Mouse (Mus musculus): Measurements from ENCODE around the gene Slit2. TPM values are rescaled to one million over a fixed set of nuclear protein-coding genes. Genes with fewer than 3 reads are reported as not detected.
A peak's percentile ranks its signal among the peaks of the same experiment; 100 is the strongest.

The Slit2 gene
- polyA plus RNA-seq, 1 experiment, result 26.2 TPM

DNA sequence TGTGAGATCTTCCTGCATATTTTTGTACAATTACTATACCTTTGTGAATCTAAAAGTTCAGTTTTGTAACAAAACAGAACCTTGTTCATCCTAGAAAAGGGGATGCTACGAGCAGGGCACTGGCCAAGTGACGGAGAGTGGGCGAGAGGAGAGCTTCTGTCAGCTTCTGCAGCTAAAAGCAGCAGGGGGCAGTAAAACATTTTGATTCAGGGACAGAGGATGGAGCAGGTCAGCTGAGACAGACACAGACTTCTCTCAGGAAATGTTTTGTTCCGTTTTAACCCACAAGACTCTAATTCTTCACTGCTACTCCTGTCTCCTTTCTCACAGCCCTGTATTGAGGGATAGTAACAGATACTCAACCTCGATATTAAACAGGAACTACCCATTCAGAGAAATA lies 55.1 kb downstream of the Slit2 start:
- 33% methylated on average over 5 of the region's 5 CpGs for WGBS
- no peak for DNase-seq
- no peaks in the 10 kb centered on the region for H3K4me1 ChIP-seq (ENCODE audit: control insufficient read depth, insufficient read depth, low read length)
- H3K4me3 ChIP-seq (replicated peaks; ENCODE audit: extremely low read depth, low read depth, low read length), result no peak overlapping the region
- TF ChIP-seq CTCF (IDR thresholded peaks at IDR 0.05; ENCODE audit: insufficient read depth, low read length) (peak; percentile 38; the same call in 1 of the 2 replicates), POLR2A (IDR thresholded peaks at IDR 0.05; ENCODE audit: borderline replicate concordance, extremely low read depth, low read depth, low read length) (no peak)

DNA sequence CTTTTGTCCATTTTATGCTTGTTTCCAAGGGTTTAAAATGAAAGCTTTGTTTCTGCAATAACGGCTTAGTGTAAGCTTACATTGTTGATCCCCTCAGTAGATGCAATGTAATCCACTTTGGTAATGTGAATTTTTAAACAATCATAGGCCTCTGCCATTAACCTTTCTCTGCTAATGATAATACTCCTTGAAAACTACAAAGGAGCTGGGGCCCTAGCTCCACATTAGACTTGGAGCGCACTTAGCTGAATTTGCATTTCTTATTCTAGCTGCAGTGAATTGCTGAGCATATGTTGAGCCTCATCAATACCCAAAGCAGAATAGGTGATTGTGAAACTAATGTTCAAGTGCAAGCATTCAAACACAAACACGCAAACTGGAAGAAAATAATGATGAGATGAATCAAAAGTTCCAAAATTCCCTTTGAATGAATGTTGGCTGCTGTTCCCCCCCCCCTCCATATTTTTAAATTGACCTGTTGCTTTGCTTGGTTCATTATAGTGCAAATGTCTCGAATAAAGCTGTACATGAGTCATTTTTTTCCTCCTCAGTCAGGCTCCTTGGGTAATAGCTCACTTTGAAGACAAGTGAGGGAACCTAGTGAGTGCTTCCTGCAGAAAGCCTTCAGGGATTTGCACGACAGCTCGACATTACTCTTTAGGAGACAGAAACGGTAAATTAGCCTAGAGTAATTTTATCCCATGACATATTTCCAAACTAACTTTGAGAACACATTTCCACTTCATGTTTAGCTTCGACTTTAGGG lies 66.2 kb downstream of the Slit2 start:
- TF ChIP-seq CTCF (IDR thresholded peaks at IDR 0.05; ENCODE audit: insufficient read depth, low read length), result no peak
- TF ChIP-seq POLR2A (IDR thresholded peaks at IDR 0.05; ENCODE audit: borderline replicate concordance, extremely low read depth, low read depth, low read length), result no peak
- no peak for DNase-seq
- Histone ChIP-seq H3K4me1 (ENCODE audit: control insufficient read depth, insufficient read depth, low read length) (no peaks in the 10 kb centered on the region), H3K4me3 (replicated peaks; ENCODE audit: extremely low read depth, low read depth, low read length) (no peak overlapping the region)
- 59% methylated on average over 8 of the region's 8 CpGs for WGBS

DNA sequence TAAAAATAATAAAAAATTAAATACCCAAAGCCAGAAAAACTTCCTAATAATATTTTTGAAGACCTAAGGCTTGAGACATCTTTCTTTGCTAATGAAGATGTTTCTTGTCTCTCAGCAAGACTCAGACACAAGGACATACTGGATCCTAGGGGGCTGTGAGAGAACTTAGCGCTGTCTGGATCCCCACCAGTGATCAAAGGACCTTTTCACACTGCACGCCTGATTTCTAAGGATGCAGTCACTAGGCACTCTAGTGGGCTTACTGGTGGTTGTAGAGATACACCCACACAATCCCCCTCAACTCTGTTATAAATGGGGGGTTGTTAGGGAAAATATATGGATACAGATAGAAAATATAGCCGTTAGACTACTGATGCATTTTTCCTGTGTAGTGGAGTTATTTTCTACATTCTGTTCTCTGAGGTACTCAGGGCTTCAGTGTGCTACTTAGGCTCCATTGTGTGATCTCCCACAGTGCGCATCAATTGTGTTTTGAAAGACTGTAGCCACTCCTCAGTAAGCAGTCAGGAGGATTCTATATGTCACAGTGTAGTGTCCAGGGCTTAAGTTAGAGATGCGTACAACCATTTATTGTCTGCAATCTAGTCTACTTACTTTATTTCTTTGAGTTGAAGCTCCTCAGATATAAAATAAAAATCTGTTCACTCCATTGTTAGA lies 67.8 kb downstream of the Slit2 start:
- TF ChIP-seq POLR2A (IDR thresholded peaks at IDR 0.05; ENCODE audit: borderline replicate concordance, extremely low read depth, low read depth, low read length) (no peak), CTCF (IDR thresholded peaks at IDR 0.05; ENCODE audit: insufficient read depth, low read length) (no peak)
- DNase-seq, result no peak
- WGBS, result 88% methylated on average over 5 of the region's 5 CpGs
- H3K4me3 ChIP-seq (replicated peaks; ENCODE audit: extremely low read depth, low read depth, low read length), result no peak overlapping the region
- H3K4me1 ChIP-seq (ENCODE audit: control insufficient read depth, insufficient read depth, low read length), result no peaks in the 10 kb centered on the region

DNA sequence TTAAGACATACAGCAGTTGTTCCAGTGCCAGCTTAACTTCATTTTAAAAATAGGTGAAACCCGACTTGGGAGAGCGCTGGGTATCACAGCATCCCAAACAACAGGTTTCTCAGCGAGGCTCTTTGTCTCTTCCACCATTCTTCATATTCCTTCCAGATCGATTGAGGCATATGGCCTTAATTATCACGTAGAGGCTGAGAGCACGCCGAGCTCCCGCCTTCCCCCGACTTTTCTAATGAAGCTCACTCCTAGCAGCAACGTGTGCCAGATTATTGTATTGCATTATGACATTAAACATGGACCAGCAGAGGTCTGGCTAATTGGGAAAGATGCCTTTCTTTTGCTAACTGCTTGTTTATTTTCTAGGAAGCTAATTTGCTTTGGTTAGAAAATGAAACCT lies 75.7 kb downstream of the Slit2 start:
- no peak for DNase-seq
- no peak overlapping the region for H3K4me3 ChIP-seq (replicated peaks; ENCODE audit: extremely low read depth, low read depth, low read length)
- no peak for TF ChIP-seq POLR2A (IDR thresholded peaks at IDR 0.05; ENCODE audit: borderline replicate concordance, extremely low read depth, low read depth, low read length)
- TF ChIP-seq CTCF (IDR thresholded peaks at IDR 0.05; ENCODE audit: insufficient read depth, low read length), result no peak
- H3K4me1 ChIP-seq (ENCODE audit: control insufficient read depth, insufficient read depth, low read length), result no peaks in the 10 kb centered on the region
- WGBS, result 72% methylated on average over 10 of the region's 10 CpGs

DNA sequence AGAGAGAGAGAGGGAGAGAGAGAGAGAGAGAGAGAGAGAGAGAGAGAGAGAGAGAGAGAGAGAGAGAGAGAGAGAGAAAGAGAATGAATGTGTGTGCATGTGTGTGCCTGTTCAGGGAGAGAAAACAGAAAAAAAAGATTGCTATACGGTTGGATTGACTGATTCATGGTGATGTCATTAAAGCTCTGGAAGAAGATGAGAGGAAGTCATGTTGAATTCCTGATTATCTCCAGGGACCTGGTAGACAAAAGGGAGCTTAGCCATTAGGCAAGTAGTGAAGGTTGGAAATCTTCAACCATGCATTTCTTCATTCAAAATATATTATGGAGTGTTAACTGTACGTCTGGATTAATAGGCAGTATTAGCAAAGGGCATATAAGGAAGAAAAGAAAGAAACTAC lies 77.8 kb downstream of the Slit2 start:
- TF ChIP-seq POLR2A (IDR thresholded peaks at IDR 0.05; ENCODE audit: borderline replicate concordance, extremely low read depth, low read depth, low read length) (no peak), CTCF (IDR thresholded peaks at IDR 0.05; ENCODE audit: insufficient read depth, low read length) (no peak)

DNA sequence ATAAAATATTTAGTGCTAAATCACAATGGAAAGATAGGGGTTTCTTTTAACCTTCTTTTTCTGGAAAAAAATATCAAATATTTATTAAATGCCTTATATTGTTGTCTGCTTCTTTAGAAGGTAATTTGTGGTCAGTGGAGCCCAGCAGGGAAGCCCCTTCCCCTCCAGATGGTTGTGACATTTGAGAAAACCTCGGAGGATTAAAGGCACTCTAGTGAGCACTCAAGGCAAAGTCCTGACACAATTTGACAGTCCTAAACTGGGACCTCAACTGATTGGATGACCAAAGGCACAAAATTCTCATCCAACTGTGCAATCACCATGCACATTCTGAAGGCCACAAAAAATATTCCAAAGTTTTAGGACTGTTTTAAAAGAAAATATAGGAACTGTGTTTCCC lies 95.8 kb downstream of the Slit2 start:
- Histone ChIP-seq H3K4me3 (replicated peaks; ENCODE audit: extremely low read depth, low read depth, low read length) (no peak overlapping the region), H3K4me1 (ENCODE audit: control insufficient read depth, insufficient read depth, low read length) (no peaks in the 10 kb centered on the region; the same call in 1 of the 2 replicates)
- WGBS, result 35% methylated on average over 1 of the region's 1 CpGs
- no peak for DNase-seq
- TF ChIP-seq CTCF (IDR thresholded peaks at IDR 0.05; ENCODE audit: insufficient read depth, low read length) (no peak), POLR2A (IDR thresholded peaks at IDR 0.05; ENCODE audit: borderline replicate concordance, extremely low read depth, low read depth, low read length) (no peak)

More for the DNA sequence above, 77.8 kb downstream of the Slit2 start:
- no peaks in the 10 kb centered on the region for H3K4me1 ChIP-seq (ENCODE audit: control insufficient read depth, insufficient read depth, low read length)
- WGBS, result 50% methylated on average over 2 of the region's 2 CpGs
- no peak overlapping the region for H3K4me3 ChIP-seq (replicated peaks; ENCODE audit: extremely low read depth, low read depth, low read length)
- no peak for DNase-seq

DNA sequence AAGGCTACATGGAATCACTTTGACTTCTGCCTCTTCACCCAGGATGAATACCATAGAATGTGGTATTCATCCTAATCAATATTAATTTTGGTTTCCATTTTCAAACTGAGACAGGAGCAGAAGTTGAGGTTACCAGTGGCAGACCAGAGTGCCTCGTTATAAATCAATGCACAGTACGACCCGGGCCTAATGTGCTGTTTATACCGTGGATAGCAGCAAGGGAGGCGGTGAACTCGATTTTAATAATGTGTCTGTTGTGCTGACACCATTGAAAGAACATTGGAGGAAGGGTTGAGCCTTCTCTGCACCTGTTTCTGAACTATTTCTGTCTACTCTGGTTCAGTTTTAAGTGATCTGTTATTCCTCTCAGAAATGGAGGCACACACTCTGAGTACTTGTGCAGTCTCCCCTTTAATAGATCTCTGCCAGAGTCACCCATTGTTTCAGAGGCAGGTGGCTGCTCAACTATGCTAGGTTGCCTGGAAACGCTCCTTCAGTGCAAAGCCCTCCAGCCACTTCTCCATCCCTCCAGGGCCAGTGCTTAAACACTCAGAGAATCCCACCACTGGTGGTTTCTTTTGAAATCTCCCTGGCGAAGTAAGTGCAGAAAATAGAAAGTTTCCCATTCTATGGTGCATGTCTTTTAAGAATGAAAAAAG lies 98.4 kb downstream of the Slit2 start:
- H3K4me1 ChIP-seq (ENCODE audit: control insufficient read depth, insufficient read depth, low read length), result no peaks in the 10 kb centered on the region; the same call in 1 of the 2 replicates
- H3K4me3 ChIP-seq (replicated peaks; ENCODE audit: extremely low read depth, low read depth, low read length), result no peak overlapping the region
- no peak for DNase-seq
- WGBS, result 61% methylated on average over 8 of the region's 8 CpGs
- TF ChIP-seq CTCF (IDR thresholded peaks at IDR 0.05; ENCODE audit: insufficient read depth, low read length) (no peak), POLR2A (IDR thresholded peaks at IDR 0.05; ENCODE audit: borderline replicate concordance, extremely low read depth, low read depth, low read length) (no peak)

DNA sequence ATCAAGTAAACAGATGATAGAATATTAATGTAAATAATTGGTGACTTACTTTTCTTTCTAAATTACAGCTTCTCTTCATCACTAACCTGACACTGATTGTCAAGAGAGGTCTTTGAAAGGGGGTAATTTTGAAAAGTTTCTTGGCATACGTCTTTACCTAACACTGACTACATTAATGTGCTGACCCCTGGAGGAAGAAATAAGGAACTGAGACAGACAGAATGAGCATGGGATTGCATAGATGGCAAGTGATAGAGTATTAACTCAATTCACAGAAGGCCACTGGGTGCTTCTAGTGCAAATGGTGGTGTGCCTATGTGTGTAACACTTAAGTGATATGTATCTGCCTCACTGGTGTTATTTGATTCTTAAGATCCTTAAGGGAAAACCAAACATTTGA lies 130.5 kb downstream of the Slit2 start:
- Histone ChIP-seq H3K4me3 (replicated peaks; ENCODE audit: extremely low read depth, low read depth, low read length) (no peak overlapping the region), H3K4me1 (ENCODE audit: control insufficient read depth, insufficient read depth, low read length) (peaks cover 3% of the 10 kb centered on the region; the same call in 1 of the 2 replicates)
- TF ChIP-seq POLR2A (IDR thresholded peaks at IDR 0.05; ENCODE audit: borderline replicate concordance, extremely low read depth, low read depth, low read length), result no peak
- TF ChIP-seq CTCF (IDR thresholded peaks at IDR 0.05; ENCODE audit: insufficient read depth, low read length), result 0 out of 2 replicates have a peak, but pooled peaks have one; percentile 8
- 26% methylated on average over 1 of the region's 1 CpGs for WGBS
- no peak for DNase-seq

DNA sequence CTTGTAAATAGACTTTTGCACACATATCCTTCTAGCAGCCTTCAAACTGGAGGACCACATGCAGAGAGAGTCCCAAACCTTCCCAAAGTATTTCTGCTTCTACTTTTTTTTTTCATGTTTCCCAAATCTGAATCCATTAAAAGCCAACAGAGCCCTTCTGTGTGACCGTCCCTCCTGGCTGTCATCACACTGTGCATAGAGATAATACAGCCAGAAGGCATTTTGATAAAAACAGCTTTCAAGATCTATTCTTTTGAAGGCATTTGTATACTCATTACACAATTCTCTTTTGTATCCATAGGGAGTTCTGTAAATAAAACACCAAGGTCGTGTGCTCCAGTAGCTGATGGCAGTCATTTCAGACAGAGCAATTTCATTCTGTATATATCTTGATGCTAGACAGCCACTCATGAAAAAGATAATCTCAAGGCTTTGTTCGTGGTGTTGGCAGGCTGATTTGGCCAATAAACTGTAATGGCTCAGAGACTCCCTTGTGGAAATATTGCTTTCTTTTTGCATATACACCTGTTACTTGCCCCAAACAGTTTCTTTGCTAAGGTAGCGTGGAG lies 132.1 kb downstream of the Slit2 start:
- no peak for DNase-seq
- Histone ChIP-seq H3K4me1 (ENCODE audit: control insufficient read depth, insufficient read depth, low read length) (peaks cover 3% of the 10 kb centered on the region; the same call in 1 of the 2 replicates), H3K4me3 (replicated peaks; ENCODE audit: extremely low read depth, low read depth, low read length) (no peak overlapping the region)
- 40% methylated on average over 4 of the region's 4 CpGs for WGBS
- no peak for TF ChIP-seq CTCF (IDR thresholded peaks at IDR 0.05; ENCODE audit: insufficient read depth, low read length)
- TF ChIP-seq POLR2A (IDR thresholded peaks at IDR 0.05; ENCODE audit: borderline replicate concordance, extremely low read depth, low read depth, low read length), result no peak
